Mouse (Mus musculus) kidney, embryonic 15.5 days (tissue): ENCODE results near the gene Pitpna. TPM values are rescaled to one million over a fixed set of nuclear protein-coding genes. Genes with fewer than 3 reads are reported as not detected.
"Not testable (repeated sequence)": the region's sequence is repeated elsewhere in the genome, so short reads cannot be mapped to it uniquely, and the experiment has no call there.

Source experiments
- ATAC-seq: fragments of 200-750 bp; cut with Nextera tagmentation; replicated peaks from 2 replicates; pipeline ENCODE4 v1.8.0; 2017; ENCODE audit warnings: moderate TSS enrichment; ENCODE audit not compliant: low FRiP score
- H3K27ac ChIP-seq: fragments of 300-500 bp; sonication (generic); 2 replicates; pipeline ENCODE4 v1.5.1; 2015; ENCODE audit warnings: mild to moderate bottlenecking, inconsistent platforms
- H3K27me3 ChIP-seq: fragments of 300-500 bp; sonication (generic); 2 replicates; pipeline ENCODE4 v1.6.1; 2015; ENCODE audit warnings: inconsistent platforms
- H3K36me3 ChIP-seq: fragments of 300-500 bp; sonication (generic); 2 replicates; pipeline ENCODE4 v1.6.1; 2015; ENCODE audit warnings: inconsistent platforms
- H3K4me1 ChIP-seq: fragments of 300-500 bp; sonication (generic); 2 replicates; pipeline ENCODE4 v1.6.1; 2015; ENCODE audit warnings: inconsistent platforms
- H3K4me2 ChIP-seq: fragments of 300-500 bp; sonication (generic); 2 replicates; pipeline ENCODE4 v1.6.1; 2015; ENCODE audit warnings: moderate library complexity, mild to moderate bottlenecking, inconsistent platforms
- H3K4me3 ChIP-seq: fragments of 300-500 bp; sonication (generic); replicated peaks from 2 replicates; pipeline ENCODE4 v1.5.1; 2015; ENCODE audit warnings: mild to moderate bottlenecking, inconsistent platforms
- H3K9ac ChIP-seq: fragments of 300-500 bp; sonication (generic); 2 replicates; pipeline ENCODE4 v1.6.1; 2015; ENCODE audit warnings: mild to moderate bottlenecking, inconsistent platforms
- H3K9me3 ChIP-seq: fragments of 300-500 bp; sonication (generic); replicated peaks from 2 replicates; pipeline ENCODE4 v1.6.1; 2016; ENCODE audit warnings: inconsistent platforms
- WGBS: fragments of 180-500 bp; shearing (Covaris S2); methylation state at CpG from one replicate; pipeline ENCODE4 v1.1.7; 2015; ENCODE audit warnings: mixed read lengths; 5-methylcytosine and 5-hydroxymethylcytosine counted together
- polyA plus RNA-seq: library from polyadenylated mRNA; unstranded; fragments of >200 nt; fragmentation: Nextera tagmentation; extraction: Ambion mirVana; gene quantifications from 2 replicates; pipeline ENCODE4 v1.2.1, GENCODE M21; 2015

Gene Pitpna
- polyA plus RNA-seq, 1 experiment from 2014 or later, result 83.5 TPM

- H3K4me1 ChIP-seq, result peaks cover 39% of the 10 kb centered on the region
- H3K9ac ChIP-seq, result no peak overlapping the region
- H3K27ac ChIP-seq, result peak overlapping the region; percentile 49
- no peaks in the 10 kb centered on the region for H3K9me3 ChIP-seq
- no peak overlapping the region for H3K4me3 ChIP-seq
- no peaks in the 10 kb centered on the region for H3K27me3 ChIP-seq
- 40% methylated on average over 7 of the region's 7 CpGs for WGBS
- no peak for ATAC-seq
- H3K4me2 ChIP-seq, result no peak overlapping the region
- H3K36me3 ChIP-seq, result no peaks in the 10 kb centered on the region
Observed at GRCm38 (mm10) chr11:75552906-75553482, 34.9 kb upstream of the Pitpna start.

- H3K9me3 ChIP-seq, H3K9ac ChIP-seq, H3K4me3 ChIP-seq, H3K36me3 ChIP-seq, H3K27me3 ChIP-seq, H3K4me2 ChIP-seq, ATAC-seq, H3K27ac ChIP-seq: not testable (repeated sequence)
- WGBS, result 95% methylated on average over 6 of the region's 6 CpGs
- peaks cover 24% of the 10 kb centered on the region for H3K4me1 ChIP-seq
Observed at GRCm38 (mm10) chr11:75556006-75556405, 31.9 kb upstream of the Pitpna start.

- Histone ChIP-seq H3K4me1 (peaks cover 14% of the 10 kb centered on the region), H3K36me3 (no peaks in the 10 kb centered on the region), H3K9ac (no peak overlapping the region), H3K27me3 (no peaks in the 10 kb centered on the region), H3K4me2 (no peak overlapping the region), H3K4me3 (no peak overlapping the region), H3K9me3 (no peaks in the 10 kb centered on the region), H3K27ac (no peak overlapping the region)
- WGBS, result 76% methylated on average over 6 of the region's 6 CpGs
- no peak for ATAC-seq
Observed at GRCm38 (mm10) chr11:75557142-75557541, 30.8 kb upstream of the Pitpna start.

- Histone ChIP-seq H3K4me2 (no peak overlapping the region), H3K36me3 (no peaks in the 10 kb centered on the region), H3K27ac (no peak overlapping the region), H3K9ac (no peak overlapping the region), H3K4me1 (peaks cover 4% of the 10 kb centered on the region; the same call in 1 of the 2 replicates), H3K4me3 (no peak overlapping the region), H3K27me3 (no peaks in the 10 kb centered on the region), H3K9me3 (no peaks in the 10 kb centered on the region)
- 84% methylated on average over 1 of the region's 1 CpGs for whole genome bisulfite sequencing
- no peak for ATAC-seq
Observed at GRCm38 (mm10) chr11:75558101-75558500, 29.8 kb upstream of the Pitpna start.

GRCm38 (mm10) chr11:75559870-75560504 is 27.9 kb upstream of the Pitpna start:
- Histone ChIP-seq H3K9ac (no peak overlapping the region), H3K27me3 (no peaks in the 10 kb centered on the region), H3K4me3 (no peak overlapping the region), H3K4me2 (no peak overlapping the region), H3K36me3 (no peaks in the 10 kb centered on the region), H3K27ac (no peak overlapping the region), H3K9me3 (no peaks in the 10 kb centered on the region), H3K4me1 (peaks cover 6% of the 10 kb centered on the region; the same call in 1 of the 2 replicates)
- no peak for ATAC-seq
- 90% methylated on average over 8 of the region's 8 CpGs for WGBS

GRCm38 (mm10) chr11:75560530-75561409 is 27.1 kb upstream of the Pitpna start:
- Histone ChIP-seq H3K36me3 (no peaks in the 10 kb centered on the region), H3K4me1 (peaks cover 10% of the 10 kb centered on the region; the same call in 1 of the 2 replicates), H3K4me2 (no peak overlapping the region), H3K27ac (no peak overlapping the region), H3K4me3 (no peak overlapping the region), H3K9ac (no peak overlapping the region), H3K27me3 (no peaks in the 10 kb centered on the region), H3K9me3 (no peaks in the 10 kb centered on the region)
- 70% methylated on average over 14 of the region's 14 CpGs for WGBS
- ATAC-seq, result no peak

GRCm38 (mm10) chr11:75561410-75561791 is 26.5 kb upstream of the Pitpna start:
- H3K36me3 ChIP-seq, result no peaks in the 10 kb centered on the region
- ATAC-seq, result no peak
- H3K4me3 ChIP-seq, result no peak overlapping the region
- H3K9ac ChIP-seq, result no peak overlapping the region
- H3K4me2 ChIP-seq, result no peak overlapping the region
- 83% methylated on average over 5 of the region's 5 CpGs for WGBS
- H3K9me3 ChIP-seq, result no peaks in the 10 kb centered on the region
- H3K4me1 ChIP-seq, result peaks cover 14% of the 10 kb centered on the region
- no peak overlapping the region for H3K27ac ChIP-seq
- no peaks in the 10 kb centered on the region for H3K27me3 ChIP-seq

- H3K9ac ChIP-seq, result no peak overlapping the region
- H3K27me3 ChIP-seq, result no peaks in the 10 kb centered on the region
- 88% methylated on average over 8 of the region's 8 CpGs for WGBS
- H3K36me3 ChIP-seq, result no peaks in the 10 kb centered on the region
- no peak overlapping the region for H3K4me3 ChIP-seq
- ATAC-seq, result no peak
- no peak overlapping the region for H3K4me2 ChIP-seq
- no peaks in the 10 kb centered on the region for H3K9me3 ChIP-seq
- H3K27ac ChIP-seq, result no peak overlapping the region
- peaks cover 28% of the 10 kb centered on the region for H3K4me1 ChIP-seq
Observed at GRCm38 (mm10) chr11:75562840-75563239, 25.1 kb upstream of the Pitpna start.

GRCm38 (mm10) chr11:75563851-75564548 is 23.9 kb upstream of the Pitpna start:
- Histone ChIP-seq H3K4me2 (no peak overlapping the region), H3K27ac (peak overlapping the region; percentile 48; the same call in 1 of the 2 replicates), H3K9ac (no peak overlapping the region), H3K4me1 (peaks cover 33% of the 10 kb centered on the region), H3K9me3 (no peaks in the 10 kb centered on the region), H3K4me3 (no peak overlapping the region), H3K27me3 (no peaks in the 10 kb centered on the region), H3K36me3 (0 out of 2 replicates have a peak, but pooled peaks cover 2% of the 10 kb centered on the region)
- 66% methylated on average over 18 of the region's 18 CpGs for WGBS
- ATAC-seq, result no peak

- Histone ChIP-seq H3K9me3 (no peaks in the 10 kb centered on the region; the same call in 1 of the 2 replicates), H3K4me1 (peaks cover 33% of the 10 kb centered on the region), H3K4me3 (no peak overlapping the region), H3K27me3 (no peaks in the 10 kb centered on the region), H3K9ac (no peak overlapping the region), H3K36me3 (0 out of 2 replicates have a peak, but pooled peaks cover 6% of the 10 kb centered on the region), H3K27ac (peak overlapping the region; percentile 70), H3K4me2 (no peak overlapping the region)
- WGBS, result 28% methylated on average over 2 of the region's 2 CpGs
- peak; percentile 70; the same call in 1 of the 2 replicates for ATAC-seq
Observed at GRCm38 (mm10) chr11:75565849-75566248, 22.0 kb upstream of the Pitpna start.

- Histone ChIP-seq H3K4me1 (peaks cover 30% of the 10 kb centered on the region), H3K4me2 (no peak overlapping the region), H3K4me3 (no peak overlapping the region), H3K27me3 (no peaks in the 10 kb centered on the region), H3K9ac (no peak overlapping the region), H3K9me3 (no peaks in the 10 kb centered on the region; the same call in 1 of the 2 replicates), H3K27ac (peak overlapping the region; percentile 70), H3K36me3 (0 out of 2 replicates have a peak, but pooled peaks cover 6% of the 10 kb centered on the region)
- WGBS, result 76% methylated on average over 13 of the region's 13 CpGs
- ATAC-seq, result no peak
Observed at GRCm38 (mm10) chr11:75566276-75567196, 21.4 kb upstream of the Pitpna start.
